Mouse (Mus musculus): ENCODE results near the gene Btbd7.

DNA sequence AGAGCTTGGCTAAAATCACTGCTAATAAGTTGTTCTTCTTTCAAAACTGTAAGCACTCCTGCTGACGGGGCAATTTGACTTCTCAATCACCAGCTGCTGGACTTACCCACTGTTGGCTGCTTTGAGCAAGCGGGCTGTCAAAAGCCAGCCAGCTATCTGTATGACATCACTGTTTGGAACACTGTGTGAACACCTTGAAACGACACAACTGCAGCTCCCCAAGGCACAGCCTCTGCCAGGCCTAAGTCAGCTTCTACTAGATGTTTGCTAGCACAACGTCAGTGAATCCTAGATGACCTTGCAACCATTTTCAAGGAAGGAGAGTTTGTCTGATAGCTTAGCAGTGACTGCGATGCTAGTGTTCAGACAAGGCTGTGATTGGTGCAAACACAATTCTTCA, 139.2 kb downstream of the Btbd7 start:
- no peak for TF ChIP-seq FLI1 (IDR thresholded peaks at IDR 0.05; ENCODE audit: low read length)
- no peak for TF ChIP-seq GATA1 (IDR thresholded peaks at IDR 0.05; ENCODE audit: borderline replicate concordance, low read length)
